Mouse (Mus musculus) CH12.LX (cell line): Measurements from ENCODE around the gene Ccdc169. TPM values are rescaled to one million over a fixed set of nuclear protein-coding genes. Genes with fewer than 3 reads are reported as not detected.

Experiments
- DNase-seq: peaks from one replicate; pipeline ENCODE4 v3.0.0-alpha.2; 2013; ENCODE audit errors: extremely low read depth
- H3K27ac ChIP-seq: 2 replicates; pipeline ENCODE4 v1.5.1; 2012; ENCODE audit warnings: low read depth, mild to moderate bottlenecking, control low read depth, moderate library complexity; ENCODE audit not compliant: insufficient read depth
- H3K27me3 ChIP-seq: replicated peaks from 2 replicates; pipeline ENCODE3; 2012; ENCODE audit warnings: inconsistent platforms
- H3K36me3 ChIP-seq, 2 experiments: replicated peaks in 1 of 2; 2 replicates each; pipeline versions ENCODE3 to v1.6.1; 2012; ENCODE audit warnings: inconsistent platforms in 1 of 2, low read length in 1 of 2, mild to moderate bottlenecking in 1 of 2, mixed read lengths in 1 of 2, moderate library complexity in 1 of 2; ENCODE audit not compliant: control insufficient read depth in 1 of 2, insufficient read depth in 1 of 2
- H3K4me1 ChIP-seq, 2 experiments: 2 replicates each; pipeline ENCODE4 v1.6.1; 2012; ENCODE audit warnings: inconsistent platforms in 1 of 2, moderate library complexity in 1 of 2; ENCODE audit not compliant: insufficient read depth in 2 of 2, control insufficient read depth in 1 of 2
- H3K4me2 ChIP-seq: 2 replicates; pipeline ENCODE4 v1.6.1; 2012; ENCODE audit warnings: low read depth, mild to moderate bottlenecking, control low read depth; ENCODE audit not compliant: poor library complexity, insufficient read depth, severe bottlenecking
- H3K4me3 ChIP-seq, 3 experiments: fragments of 150-350 bp in 1 of 3; sonication (generic) in 1 of 3; replicated peaks in 1 of 3; 2 replicates each; pipeline versions ENCODE3 to v1.5.1; 2011 to 2012; ENCODE audit warnings: low read depth in 2 of 3, low read length in 2 of 3, mild to moderate bottlenecking in 2 of 3, moderate library complexity in 2 of 3, control low read depth in 1 of 3, improper control_type of control experiment in 1 of 3, inconsistent platforms in 1 of 3, mixed read lengths in 1 of 3; ENCODE audit not compliant: poor library complexity in 1 of 3
- H3K79me2 ChIP-seq: replicated peaks from 2 replicates; pipeline ENCODE4 v1.6.1; 2012; ENCODE audit warnings: mild to moderate bottlenecking, moderate library complexity; ENCODE audit not compliant: control insufficient read depth, poor library complexity, insufficient read depth, severe bottlenecking; ENCODE audit errors: extremely low read depth
- H3K9ac ChIP-seq: 2 replicates; pipeline ENCODE4 v1.6.1; 2012; ENCODE audit warnings: low read depth, mild to moderate bottlenecking, control low read depth, moderate library complexity; ENCODE audit not compliant: insufficient read depth
- H3K9me3 ChIP-seq: replicated peaks from 2 replicates; pipeline ENCODE3; 2012; ENCODE audit warnings: low read length, inconsistent platforms, mixed read lengths
- CTCF ChIP-seq, 2 experiments: IDR thresholded peaks in 1 of 2; conservative IDR thresholded peaks in 1 of 2; 2 replicates each; pipeline ENCODE4 v1.5.1; 2011 to 2012; ENCODE audit warnings: low read depth in 2 of 2, low read length in 2 of 2, improper control_type of control experiment in 1 of 2, inconsistent platforms in 1 of 2, mild to moderate bottlenecking in 1 of 2, moderate library complexity in 1 of 2
- E2F4 ChIP-seq: IDR thresholded peaks from 2 replicates; pipeline ENCODE4 v1.6.1; 2011; ENCODE audit warnings: low read depth, low read length, improper control_type of control experiment; ENCODE audit not compliant: insufficient replicate concordance
- EP300 ChIP-seq: IDR thresholded peaks from 2 replicates; pipeline ENCODE4 v1.6.1; 2011; ENCODE audit warnings: low read length, improper control_type of control experiment
- ETS1 ChIP-seq: conservative IDR thresholded peaks from 2 replicates; pipeline ENCODE4 v1.6.1; 2012; ENCODE audit warnings: low read depth, mild to moderate bottlenecking, inconsistent platforms, low read length, improper control_type of control experiment, moderate library complexity
- HCFC1 ChIP-seq: IDR thresholded peaks from 2 replicates; pipeline ENCODE4 v1.6.1; 2012; ENCODE audit warnings: low read depth, mild to moderate bottlenecking, inconsistent platforms, low read length, improper control_type of control experiment
- JUN ChIP-seq: IDR thresholded peaks from 2 replicates; pipeline ENCODE4 v1.6.1; 2011; ENCODE audit warnings: low read depth, mild to moderate bottlenecking, low read length, improper control_type of control experiment, moderate library complexity; ENCODE audit not compliant: insufficient read depth
- JUND ChIP-seq: conservative IDR thresholded peaks from 2 replicates; pipeline ENCODE4 v1.6.1; 2011; ENCODE audit warnings: low read depth, low read length, improper control_type of control experiment
- MAZ ChIP-seq: IDR thresholded peaks from 2 replicates; pipeline ENCODE4 v1.6.1; 2012; ENCODE audit warnings: low read depth, mild to moderate bottlenecking, inconsistent platforms, low read length, improper control_type of control experiment, moderate library complexity
- MYC ChIP-seq: IDR thresholded peaks from 2 replicates; pipeline ENCODE4 v1.6.1; 2011; ENCODE audit warnings: low read depth, mild to moderate bottlenecking, improper control_type of control experiment, low read length
- NELFE ChIP-seq: IDR thresholded peaks from 2 replicates; pipeline ENCODE4 v1.6.1; 2011; ENCODE audit warnings: low read depth, low read length, improper control_type of control experiment
- NRF1 ChIP-seq: IDR thresholded peaks from 2 replicates; pipeline ENCODE4 v1.6.1; 2014; ENCODE audit warnings: low read depth, mild to moderate bottlenecking, inconsistent platforms, low read length, improper control_type of control experiment, moderate library complexity
- POLR2A ChIP-seq: IDR thresholded peaks from 2 replicates; pipeline ENCODE4 v1.6.1; 2011; ENCODE audit warnings: low read depth, mild to moderate bottlenecking, improper control_type of control experiment, low read length
- RAD21 ChIP-seq: IDR thresholded peaks from 2 replicates; pipeline ENCODE4 v1.6.1; 2011; ENCODE audit warnings: low read depth, mild to moderate bottlenecking, low read length, improper control_type of control experiment, moderate library complexity
- SIN3A ChIP-seq: IDR thresholded peaks from 2 replicates; pipeline ENCODE4 v1.6.1; 2012; ENCODE audit warnings: low read length, improper control_type of control experiment, inconsistent platforms
- SMC3 ChIP-seq: IDR thresholded peaks from 2 replicates; pipeline ENCODE4 v1.6.1; 2011; ENCODE audit warnings: low read depth, low read length, improper control_type of control experiment
- TBP ChIP-seq: conservative IDR thresholded peaks from 2 replicates; pipeline ENCODE4 v1.6.1; 2011; ENCODE audit warnings: low read depth, low read length, improper control_type of control experiment
- TCF12 ChIP-seq: IDR thresholded peaks from 2 replicates; pipeline ENCODE4 v1.6.1; 2014; ENCODE audit warnings: low read depth, mild to moderate bottlenecking, inconsistent platforms, low read length, improper control_type of control experiment
- UBTF ChIP-seq: IDR thresholded peaks from 2 replicates; pipeline ENCODE4 v1.6.1; 2012; ENCODE audit warnings: low read depth, mild to moderate bottlenecking, inconsistent platforms, low read length, improper control_type of control experiment, moderate library complexity
- ZC3H11A ChIP-seq: IDR thresholded peaks from 2 replicates; pipeline ENCODE4 v1.6.1; 2012; ENCODE audit warnings: low read depth, mild to moderate bottlenecking, inconsistent platforms, low read length, improper control_type of control experiment
- ZMIZ1 ChIP-seq: IDR thresholded peaks from 2 replicates; pipeline ENCODE4 v1.6.1; 2012; ENCODE audit warnings: low read depth, mild to moderate bottlenecking, inconsistent platforms, low read length, improper control_type of control experiment
- dilution Hi-C: fragments of 300-500 bp; cut with MboI; formaldehyde crosslinking; loops from 2 replicates; pipeline ENCODE4 v1.14.3; 2020; ENCODE audit warnings: low sequenced_read_pairs; ENCODE audit not compliant: extremely low pct_unique_long_range_greater_than_20kb, extremely low pct_ligation_motif_present
- in situ Hi-C: fragments of 300-500 bp; cut with MboI; formaldehyde crosslinking; loops from 3 replicates; pipeline ENCODE4 v1.14.3; 2019; ENCODE audit warnings: low sequenced_read_pairs, low pct_ligation_motif_present, low pct_unique_long_range_greater_than_20kb, mixed read lengths
- polyA plus RNA-seq: library from polyadenylated mRNA; unstranded; fragments of >175 nt; gene quantifications from 2 replicates; pipeline ENCODE4 v1.2.1, GENCODE M21; 2012; ENCODE audit warnings: low read depth; ENCODE audit not compliant: insufficient read length
- total RNA-seq, 2 experiments: library from RNA; depleted of rRNA; stranded (reverse); fragments of 300-350 nt in 1 of 2; fragments of >200 nt in 1 of 2; gene quantifications; 2 replicates each; pipeline ENCODE4 v1.2.3; 2012 to 2014

Ccdc169 gene
- total and polyA plus RNA-seq, 3 experiments, result 0.08 to 0.10 TPM; not detected in 1

DNA sequence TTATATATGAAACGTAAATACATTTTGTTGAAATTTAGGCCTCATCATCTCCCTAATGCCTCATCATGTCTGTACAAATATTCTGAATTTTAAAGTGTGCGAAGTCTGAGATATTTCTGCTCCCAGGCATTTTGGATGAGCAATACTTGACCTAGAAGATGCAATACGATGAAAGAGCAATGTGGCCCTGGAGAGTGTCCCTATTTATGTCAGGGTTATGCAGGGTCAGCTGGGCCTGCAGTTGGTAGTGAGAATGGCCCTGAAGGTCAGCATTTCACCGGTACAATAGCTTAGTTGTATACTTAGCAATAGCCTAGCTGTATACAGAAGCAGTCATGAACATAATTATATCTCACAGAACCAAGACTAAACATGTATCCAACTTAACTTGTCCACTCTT lies 28.0 kb upstream of the Ccdc169 start:
- in situ Hi-C loops, result no loop called here
- TF ChIP-seq TBP (no peak), JUN (no peak), E2F4 (no peak), CTCF (conservative IDR thresholded peaks at IDR 0.05 in 1 of 2, IDR thresholded peaks at IDR 0.05 in 1 of 2; ENCODE audit: low read depth in 2 of 2, low read length in 2 of 2) (no peak), EP300 (no peak), HCFC1 (no peak), ZMIZ1 (no peak), SIN3A (no peak), MAZ (no peak), MYC (no peak)

DNA sequence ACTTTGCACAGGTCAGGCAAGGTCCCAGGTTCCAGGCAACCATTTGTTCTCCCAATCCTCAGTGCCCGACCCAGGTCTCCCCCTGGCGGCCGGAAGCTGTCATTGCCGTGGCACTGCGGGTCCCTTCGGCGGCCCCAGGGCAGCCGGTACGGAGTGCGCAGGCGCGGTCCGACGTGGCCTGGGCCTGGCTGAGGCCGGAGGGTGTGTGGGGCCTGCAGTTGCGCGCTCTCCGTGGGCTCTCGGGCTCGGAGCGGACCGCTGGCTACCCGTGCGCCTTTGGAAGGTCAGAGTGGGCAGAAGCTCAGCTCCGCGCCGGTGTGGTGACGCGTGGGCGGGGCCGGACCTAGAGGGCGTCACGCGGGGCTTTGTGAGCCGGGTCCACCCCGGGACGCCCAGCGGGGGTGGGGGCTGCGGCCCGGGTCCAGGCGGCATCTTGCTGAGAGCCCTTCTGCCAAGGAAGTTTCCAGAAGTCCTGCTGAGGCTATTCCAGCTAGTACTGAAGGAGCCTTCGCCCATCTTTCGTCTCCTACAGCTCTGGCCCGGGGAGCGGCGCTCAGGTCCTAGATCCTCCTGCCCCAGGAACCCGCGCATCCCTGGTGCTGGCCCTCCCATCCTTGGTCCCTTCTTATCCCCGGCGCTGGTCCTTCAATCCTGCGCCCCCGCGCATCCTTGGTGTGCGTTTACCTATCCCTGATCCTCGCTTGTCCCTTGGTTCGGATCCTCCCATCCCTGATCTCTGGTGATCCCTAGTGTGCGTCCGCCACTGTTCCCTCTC lies 25.0 kb upstream of the Ccdc169 start, which contains the start of gene Spg20:
TSS of gene Spg20 (plus strand) at position 174 of the 775 bp plus-strand sequence.
- H3K9ac ChIP-seq, result peak within 1 kb of the TSS; percentile 93

More for the DNA sequence above, 28.0 kb upstream of the Ccdc169 start:
- H3K4me1 ChIP-seq, result peaks cover 4% of the 10 kb centered on the region in 2 experiments
- dilution Hi-C loops, result no loop called here
- no peaks in the 10 kb centered on the region for H3K27me3 ChIP-seq
- no peaks in the 10 kb centered on the region for H3K36me3 ChIP-seq
- peaks cover 8% of the 10 kb centered on the region for H3K9me3 ChIP-seq
- H3K4me2 ChIP-seq, result no peak overlapping the region
- no peak overlapping the region for H3K27ac ChIP-seq
- DNase-seq, result no peak
- no peak overlapping the region for H3K4me3 ChIP-seq
- H3K9ac ChIP-seq, result no peak overlapping the region
- peaks cover 19% of the 10 kb centered on the region for H3K79me2 ChIP-seq

More for the DNA sequence above, 25.0 kb upstream of the Ccdc169 start, which contains the start of gene Spg20:
- TF ChIP-seq NELFE (peak; percentile 91), CTCF (conservative IDR thresholded peaks at IDR 0.05 in 1 of 2, IDR thresholded peaks at IDR 0.05 in 1 of 2; ENCODE audit: low read depth in 2 of 2, low read length in 2 of 2) (peak in 1 of 2 experiments; percentile 85; a peak in 2 of 4 replicates), ETS1 (no peak), TCF12 (0 out of 2 replicates have a peak, but pooled peaks have one; percentile 11), EP300 (no peak), RAD21 (peak; percentile 36), JUND (no peak), SMC3 (peak; percentile 38; the same call in 1 of the 2 replicates), TBP (no peak), NRF1 (peak; percentile 86), ZC3H11A (no peak), UBTF (peak; percentile 57; the same call in 1 of the 2 replicates), POLR2A (peak; percentile 90)
- Histone ChIP-seq H3K36me3 (peaks cover 3 to 16% of the 10 kb centered on the region in 2 experiments), H3K4me1 (peaks cover 7 to 21% of the 10 kb centered on the region in 2 experiments), H3K4me2 (peak within 1 kb of the TSS; percentile 90), H3K9me3 (no peaks in the 10 kb centered on the region), H3K4me3 (peak within 1 kb of the TSS; percentile 78 to 89 (median 86)), H3K27me3 (no peaks in the 10 kb centered on the region), H3K79me2 (peaks cover 44% of the 10 kb centered on the region), H3K27ac (peak within 1 kb of the TSS; percentile 43)
- in situ Hi-C loops (no loop called here), dilution Hi-C loops (no loop called here)
- DNase-seq, result peak; percentile 86
